Mouse (Mus musculus): ENCODE data around the gene Cdon.

Cdon gene

DNA sequence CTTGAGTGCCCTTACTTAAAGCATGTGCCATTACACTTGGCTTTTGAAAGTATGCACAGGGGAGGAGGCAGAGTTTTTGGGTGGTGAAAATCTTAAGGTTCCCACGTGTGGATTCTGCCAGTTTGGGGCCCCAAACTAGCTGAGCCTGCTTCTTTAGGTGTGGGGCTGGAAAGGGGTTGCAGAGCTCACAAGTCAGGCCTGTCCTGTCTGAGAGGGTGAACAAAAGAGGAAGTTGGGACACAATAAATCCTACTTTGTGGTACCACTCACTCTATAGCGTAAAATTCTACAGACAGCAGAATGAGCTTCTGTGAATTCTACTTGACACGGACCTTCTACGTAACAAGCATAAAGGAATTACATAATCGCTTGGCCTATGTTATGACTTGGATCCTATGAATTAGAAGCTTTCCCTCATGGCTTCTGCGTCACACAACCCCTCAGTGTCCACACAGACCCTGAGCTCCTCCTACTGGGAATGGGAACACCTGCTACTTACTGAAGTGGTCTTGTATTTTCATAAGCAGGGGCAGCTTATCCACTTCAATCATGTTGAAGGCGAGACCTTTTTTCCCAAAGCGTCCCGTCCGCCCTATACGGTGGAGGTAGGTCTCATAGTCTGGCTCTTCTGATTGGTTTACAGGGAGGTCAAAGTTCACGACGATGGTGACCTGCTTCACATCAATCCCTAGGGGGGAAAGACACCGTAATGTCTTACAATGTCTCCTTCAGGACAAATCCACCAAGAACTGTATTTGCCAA, 122.4 kb downstream of the Cdon start:
- no peak for DNase-seq

DNA sequence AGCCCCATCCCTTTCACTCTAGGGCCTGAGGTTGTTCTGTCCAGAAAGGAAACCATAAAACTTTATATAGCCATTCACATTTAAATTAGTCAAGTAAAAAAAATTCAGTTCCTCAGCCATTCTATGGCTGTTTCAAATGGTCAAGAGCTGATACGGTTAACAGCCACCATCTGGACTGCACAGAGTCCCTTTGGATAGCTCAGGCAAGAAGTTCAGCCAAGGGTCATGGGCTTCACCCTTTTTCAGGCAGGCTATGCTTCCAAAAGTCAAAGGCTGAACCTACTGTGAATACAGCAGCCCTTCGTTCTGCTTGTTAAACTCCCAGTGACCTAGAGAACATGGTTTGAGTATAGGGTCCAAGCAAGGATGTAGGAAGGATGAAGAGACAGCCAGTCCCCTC, 123.7 kb downstream of the Cdon start:
- DNase-seq: no peak

DNA sequence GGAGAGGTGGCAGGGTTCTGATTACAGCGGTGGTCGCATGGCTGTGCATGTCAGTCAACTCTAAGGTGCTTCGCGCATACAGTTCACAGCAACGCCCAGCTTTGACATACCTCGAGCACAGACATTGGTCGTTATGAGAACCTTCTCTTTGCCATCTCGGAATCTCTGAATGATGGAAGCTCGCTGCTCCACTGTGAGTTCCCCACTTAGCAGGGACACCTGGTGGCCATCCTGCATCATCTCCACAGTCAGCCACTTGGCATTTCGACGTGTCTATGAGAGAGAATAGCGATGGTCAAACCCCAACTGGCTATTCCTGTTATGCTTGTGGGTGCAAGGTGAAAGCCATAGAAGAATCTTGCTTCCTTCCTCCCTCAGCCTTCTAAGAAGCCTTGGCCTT, 124.8 kb downstream of the Cdon start:
- no peak for DNase-seq

DNA sequence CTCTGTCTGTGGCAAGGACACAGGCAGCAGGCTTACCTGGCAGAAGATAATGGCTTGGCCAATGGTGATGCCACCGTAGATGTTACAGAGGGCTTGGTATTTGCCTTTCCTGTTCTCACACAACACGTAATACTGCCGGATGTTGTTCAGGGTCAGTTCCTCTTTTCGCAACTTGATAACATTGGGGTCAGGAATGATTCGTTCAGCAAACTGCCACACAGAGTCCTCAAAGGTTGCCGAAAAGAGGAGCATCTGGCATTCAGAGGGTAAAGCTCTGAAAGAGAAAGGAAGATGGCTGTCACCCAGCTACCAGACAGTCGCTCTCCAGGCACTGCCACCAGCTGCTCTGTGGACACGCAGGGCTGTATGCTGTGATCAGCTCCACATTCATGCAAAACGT, 125.8 kb downstream of the Cdon start:
- no peak for DNase-seq

DNA sequence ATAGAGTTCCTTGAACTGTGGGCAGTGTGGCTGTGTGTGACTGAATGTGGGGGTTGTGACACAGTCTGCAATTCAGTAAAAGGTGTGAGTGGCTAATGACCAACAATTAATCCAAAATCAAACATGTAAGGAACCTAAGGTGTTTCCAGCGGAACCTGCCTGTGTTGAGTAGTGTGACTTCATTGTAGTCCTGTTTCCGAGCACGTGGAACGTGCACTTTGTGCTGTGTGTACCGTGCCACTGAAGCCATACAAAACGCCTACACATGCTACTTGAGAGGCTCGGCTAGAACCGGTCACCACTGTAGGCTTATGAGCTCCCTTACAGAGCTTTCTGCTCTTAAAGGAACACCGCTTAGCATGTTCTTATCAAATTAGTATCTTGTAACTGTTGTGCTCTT, 127.5 kb downstream of the Cdon start:
- DNase-seq: no peak

DNA sequence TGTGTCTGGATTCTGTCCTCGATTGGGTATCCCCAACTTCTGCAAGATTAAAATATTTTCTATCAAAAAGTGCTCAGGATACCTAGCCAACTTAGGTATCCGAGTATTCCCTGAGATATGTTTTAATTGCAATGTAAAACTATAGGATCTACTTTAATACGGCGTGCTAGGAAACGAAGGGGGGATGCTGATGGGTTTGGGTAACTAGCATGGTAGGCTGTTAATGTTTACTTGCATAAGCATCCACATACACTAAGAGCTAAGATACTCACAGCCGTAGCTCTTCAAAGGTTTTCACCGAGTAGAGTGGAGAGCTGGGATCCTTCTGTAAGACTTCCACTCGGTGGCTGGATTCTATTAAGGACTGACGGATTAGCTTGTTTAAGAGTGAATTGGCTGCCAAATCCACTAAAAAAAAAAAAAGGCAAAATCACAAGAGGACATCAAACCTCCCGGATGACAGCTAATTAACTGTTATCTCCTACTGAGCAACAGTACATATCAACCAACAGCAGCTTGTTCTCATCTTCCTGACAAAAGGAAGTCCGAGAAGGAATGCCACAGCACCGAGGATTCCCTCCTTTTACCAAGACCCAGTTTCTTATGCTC, 135.7 kb downstream of the Cdon start:
- DNase-seq: no peak
